Mouse (Mus musculus) gastrocnemius, postnatal 36 days (tissue): ENCODE results near the gene Rpl3. TPM values are rescaled to one million over a fixed set of nuclear protein-coding genes. Genes with fewer than 3 reads are reported as not detected.
"Not testable (repeated sequence)": the region's sequence is repeated elsewhere in the genome, so short reads cannot be mapped to it uniquely, and the experiment has no call there.

Experiments used
- DNase-seq, 2 experiments: peaks; one replicate each; pipeline ENCODE4 v3.0.0; 2022
- intact Hi-C: fragments of 180-260 bp; cut with DNase I; formaldehyde crosslinking; loops from one replicate; pipeline ENCODE4 v1.15.1; 2025
- long read RNA-seq, 2 experiments: library from polyadenylated mRNA; stranded (forward); transcript quantifications; one replicate each; pipeline ENCODE4 v2.0.0; 2021
- total RNA-seq, 2 experiments: library from RNA; stranded (reverse); gene quantifications; 2 replicates each; pipeline ENCODE4 v1.2.3; 2021

Gene Rpl3
- 10 to 100 TPM; 43.5 to 51.8 TPM for total RNA-seq
- long read RNA-seq, experiment 1, transcript Rpl3-201 (10 exons, 1,351 nt) = major isoform, 81 of 99 reads
- long read RNA-seq, experiment 1, partial matches to known transcripts = 12 of 99 reads
- long read RNA-seq, experiment 1, other reads (novel, unspliced or antisense) = 5 of 99 reads
- long read RNA-seq, experiment 2, transcript Rpl3-201 (10 exons, 1,351 nt) = major isoform, 75 of 85 reads
- long read RNA-seq, experiment 2, partial matches to known transcripts = 8 of 85 reads
- long read RNA-seq, experiment 2, other reads (novel, unspliced or antisense) = 2 of 85 reads

DNA sequence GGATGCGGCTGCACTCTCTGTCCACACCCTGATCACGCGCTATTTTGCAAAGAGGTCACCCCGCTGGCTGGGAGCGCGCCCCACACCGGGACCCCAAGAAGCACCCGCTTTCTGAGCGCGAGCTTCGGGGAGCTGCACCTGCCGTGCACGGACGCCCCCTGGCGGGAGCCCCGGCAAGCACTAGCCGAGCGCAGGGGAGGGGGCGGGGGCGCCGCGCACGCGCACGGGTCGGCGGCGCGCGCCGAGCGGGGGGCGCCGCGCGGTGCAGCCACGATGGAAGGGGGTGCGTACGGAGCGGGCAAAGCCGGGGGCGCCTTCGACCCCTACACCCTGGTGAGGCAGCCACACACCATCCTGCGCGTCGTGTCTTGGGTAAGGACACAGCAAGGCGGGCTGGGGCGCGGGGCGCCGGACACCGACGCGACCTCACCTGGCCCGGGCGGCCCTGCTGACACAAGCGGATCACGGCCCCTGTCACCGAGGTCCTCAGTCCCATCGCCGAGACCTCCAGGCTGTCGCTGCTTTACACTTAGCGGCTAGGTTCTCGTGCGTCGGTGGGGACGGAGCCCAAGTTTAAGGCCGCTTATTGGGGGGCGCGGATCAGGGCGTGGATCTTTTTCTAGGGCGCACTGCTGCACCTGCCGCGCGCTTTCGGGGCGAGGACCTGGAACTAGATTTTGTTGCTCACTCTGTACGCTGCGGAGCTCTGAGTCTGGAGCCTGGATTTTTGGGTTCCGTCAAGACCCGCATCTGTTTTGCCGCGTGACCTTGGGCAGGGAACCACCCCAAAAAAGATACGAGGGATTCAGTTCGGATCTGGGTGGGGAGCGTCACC, at the start of gene Rpl3, which contains the start of gene Syngr1:
Gene Rpl3 (minus strand): TSS at position 748 of the 835 bp plus-strand sequence.
Gene Syngr1 (plus strand): TSS at position 214 of the 835 bp plus-strand sequence.
- intact Hi-C loops = loop anchor here (10.0 kb wide), 1 partner anchor 603 kb away; no protein-coding TSS in a partner anchor
- peak; percentile 64 to 71 for DNase-seq

DNA sequence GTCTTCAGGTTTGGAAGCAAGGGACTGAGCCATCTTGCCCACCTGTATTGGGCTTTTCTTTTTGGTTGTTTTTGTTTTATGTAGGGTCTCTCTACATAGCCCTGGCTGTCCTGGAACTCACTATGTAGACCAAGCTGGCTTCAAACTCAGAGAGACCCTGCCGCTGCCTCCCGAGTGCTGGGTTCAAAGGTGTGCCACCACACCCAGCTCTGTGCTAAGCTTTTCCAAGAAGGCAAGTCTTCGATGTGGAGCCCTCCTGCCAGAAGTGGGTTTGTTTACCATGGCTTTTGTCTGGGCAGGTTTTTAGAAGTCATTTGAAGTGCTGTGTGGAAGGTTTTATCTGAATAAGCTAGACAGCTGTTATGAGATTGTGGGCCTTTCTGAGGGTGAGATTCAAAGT, 49.2 kb upstream of the Rpl3 start:
- intact Hi-C loops = no loop called here
- no peak for DNase-seq

DNA sequence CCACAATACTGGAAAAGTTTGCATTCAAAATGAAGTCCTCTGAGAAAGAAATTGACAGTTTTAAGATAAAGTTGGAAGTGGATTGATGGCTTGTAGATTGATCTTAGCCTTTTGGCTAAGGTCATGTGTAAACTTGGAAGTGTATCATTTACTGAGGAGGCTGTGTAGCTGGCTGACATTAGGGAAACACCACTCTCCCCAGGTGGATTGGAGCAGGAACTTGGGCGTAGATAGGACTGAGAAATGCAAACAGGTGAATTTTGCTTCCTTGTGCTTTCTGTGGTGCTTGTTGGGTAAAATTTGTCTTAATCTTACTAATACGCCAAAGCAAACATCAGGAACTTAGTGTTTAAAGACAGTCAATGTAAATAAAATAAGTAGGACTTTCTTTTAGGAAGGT, 48.6 kb upstream of the Rpl3 start:
- no peak for DNase-seq

DNA sequence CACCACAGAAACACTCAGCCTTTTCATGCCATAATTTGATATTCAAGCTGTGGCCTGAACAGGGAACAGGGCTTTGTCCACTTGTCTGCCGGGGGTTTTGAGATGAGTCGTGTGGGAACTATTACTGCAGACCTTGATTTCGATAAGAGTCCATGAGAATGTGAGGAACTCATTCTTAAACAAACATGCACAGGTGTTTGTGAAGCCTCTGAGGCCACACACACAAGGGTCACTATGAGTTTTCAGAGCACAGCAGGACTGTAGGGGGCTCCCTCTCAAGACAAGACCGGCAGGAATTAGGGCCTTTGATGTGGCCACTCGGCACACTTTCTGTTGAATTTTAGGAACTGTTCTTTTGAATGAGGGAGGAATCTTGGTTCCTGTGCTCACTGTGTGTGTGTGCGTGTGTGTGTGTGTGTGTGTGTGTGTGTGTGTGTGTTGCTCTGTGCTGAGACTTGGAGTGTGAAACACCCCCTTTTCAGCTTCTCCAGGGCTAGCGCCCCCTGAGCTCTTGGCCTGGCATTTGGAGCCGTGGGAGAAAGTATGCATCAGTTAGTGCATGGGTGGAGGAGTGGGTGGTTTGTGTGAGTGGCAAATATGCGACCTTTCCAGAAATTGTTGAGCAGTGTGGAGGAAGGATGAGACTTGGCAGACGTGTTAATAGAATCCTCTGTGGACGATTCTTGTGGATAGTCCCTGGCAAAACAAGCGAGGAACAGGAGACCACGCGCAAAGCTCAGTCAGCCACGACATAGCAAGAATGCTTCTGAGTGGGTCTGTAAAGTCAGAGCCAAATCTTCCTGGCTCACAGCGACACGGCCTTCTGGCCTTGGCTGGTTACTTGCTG, 46.5 kb upstream of the Rpl3 start:
- intact Hi-C loops = no loop called here
- no peak for DNase-seq

More for the DNA sequence above, 48.6 kb upstream of the Rpl3 start:
- intact Hi-C loops = no loop called here

DNA sequence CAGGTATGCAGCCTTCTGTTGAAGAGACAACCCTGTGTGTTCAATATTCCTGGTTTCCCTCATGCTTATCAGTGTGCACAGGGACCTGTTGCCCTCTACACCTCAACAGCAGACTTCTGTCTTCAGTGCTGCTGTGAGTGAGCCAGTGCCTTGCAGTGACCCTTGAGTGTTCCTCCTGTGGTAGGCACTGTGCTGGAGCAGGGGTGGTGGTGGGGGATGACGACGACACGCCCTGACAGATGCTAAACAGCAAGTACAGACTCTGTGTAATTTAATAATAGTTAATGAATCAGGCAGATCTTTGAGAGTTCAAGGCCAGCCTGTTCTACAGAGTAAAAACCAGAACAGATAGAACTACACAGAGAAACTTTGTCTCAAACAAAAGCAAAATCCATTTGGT, 45.0 kb upstream of the Rpl3 start:
- intact Hi-C loops = no loop called here

DNA sequence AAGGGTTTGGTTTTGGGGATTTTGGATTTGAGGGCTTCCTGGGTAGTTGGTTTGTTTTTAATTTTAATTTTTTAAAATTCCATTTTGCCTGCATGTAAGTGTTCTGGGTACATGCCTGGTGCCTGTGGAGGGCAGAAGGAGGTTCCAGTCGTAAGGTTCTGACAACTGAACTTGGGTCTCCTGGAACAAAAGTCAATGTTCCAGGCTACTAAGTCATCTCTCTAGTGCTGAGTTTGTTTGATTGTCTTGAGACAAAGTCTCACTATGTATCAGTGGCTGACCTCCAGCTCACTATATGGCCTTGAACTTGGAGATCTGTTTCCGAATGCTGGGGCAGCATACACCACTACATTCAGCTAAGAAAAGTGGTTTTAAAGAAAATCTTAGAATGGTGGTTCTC, 43.8 kb upstream of the Rpl3 start:
- DNase-seq = no peak
- intact Hi-C loops = no loop called here

More for the DNA sequence above, 45.0 kb upstream of the Rpl3 start:
- DNase-seq = no peak

DNA sequence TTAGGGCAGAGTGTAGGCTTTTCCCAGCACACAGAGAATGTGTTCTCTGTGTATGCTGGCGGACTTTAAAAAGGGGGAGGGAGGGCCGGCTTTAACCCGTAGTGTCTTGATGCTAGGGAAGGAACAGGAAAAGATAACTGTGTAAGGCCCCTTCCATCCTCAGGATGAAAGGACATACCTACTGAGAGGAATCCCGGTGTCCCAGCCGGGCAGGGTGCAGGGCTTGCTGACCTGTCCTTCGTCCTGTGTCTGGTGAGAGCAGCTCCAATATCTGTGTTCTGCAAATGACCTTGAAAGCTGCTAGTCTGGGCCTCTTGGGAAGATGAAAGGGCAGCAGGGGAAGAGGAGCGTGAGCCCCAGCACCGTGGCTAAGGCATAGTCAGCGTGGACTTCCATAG, 42.8 kb upstream of the Rpl3 start:
- no peak for DNase-seq
- intact Hi-C loops = loop anchor here (5.0 kb wide), 1 partner anchor 37 kb away; no protein-coding TSS in a partner anchor

DNA sequence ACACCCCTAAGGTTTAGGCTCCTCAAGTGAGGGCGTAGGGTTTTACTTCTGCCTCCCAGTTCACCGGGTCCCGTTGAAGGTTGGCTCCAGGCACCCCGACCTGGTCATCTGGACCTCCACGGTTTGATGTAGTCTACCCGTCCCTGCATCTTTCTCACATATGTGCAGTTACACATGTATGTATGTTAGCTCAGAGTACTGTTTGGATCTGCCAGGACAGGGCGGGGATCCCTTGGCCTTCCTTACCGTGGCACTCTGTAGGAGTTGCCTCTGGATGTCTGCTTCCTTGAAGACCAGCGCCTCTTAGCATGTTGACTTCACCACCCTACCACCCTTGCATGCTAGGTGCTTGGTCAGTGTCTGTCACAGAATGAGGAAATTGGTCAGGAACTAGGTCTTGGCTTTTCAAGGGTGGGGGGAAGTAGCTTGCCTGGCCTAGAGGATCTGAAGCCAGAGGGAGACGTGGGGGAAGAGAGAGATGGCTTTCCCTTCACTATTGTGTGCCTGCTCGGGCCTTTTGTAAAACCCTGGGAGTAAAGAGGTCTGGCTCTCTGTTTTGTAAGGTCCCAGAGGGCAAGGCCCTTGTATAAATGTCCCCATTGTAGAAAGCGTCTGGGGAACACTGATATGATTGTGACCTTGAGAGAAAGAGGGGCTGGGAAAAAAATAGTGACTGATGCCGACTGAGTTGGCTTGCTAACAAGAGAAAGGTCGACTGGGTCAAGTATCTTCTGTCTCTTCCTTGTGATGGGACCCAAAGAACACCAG, 42.2 kb upstream of the Rpl3 start:
- intact Hi-C loops = loop anchor here (5.0 kb wide), 1 partner anchor 37 kb away; no protein-coding TSS in a partner anchor
- DNase-seq = no peak

DNA sequence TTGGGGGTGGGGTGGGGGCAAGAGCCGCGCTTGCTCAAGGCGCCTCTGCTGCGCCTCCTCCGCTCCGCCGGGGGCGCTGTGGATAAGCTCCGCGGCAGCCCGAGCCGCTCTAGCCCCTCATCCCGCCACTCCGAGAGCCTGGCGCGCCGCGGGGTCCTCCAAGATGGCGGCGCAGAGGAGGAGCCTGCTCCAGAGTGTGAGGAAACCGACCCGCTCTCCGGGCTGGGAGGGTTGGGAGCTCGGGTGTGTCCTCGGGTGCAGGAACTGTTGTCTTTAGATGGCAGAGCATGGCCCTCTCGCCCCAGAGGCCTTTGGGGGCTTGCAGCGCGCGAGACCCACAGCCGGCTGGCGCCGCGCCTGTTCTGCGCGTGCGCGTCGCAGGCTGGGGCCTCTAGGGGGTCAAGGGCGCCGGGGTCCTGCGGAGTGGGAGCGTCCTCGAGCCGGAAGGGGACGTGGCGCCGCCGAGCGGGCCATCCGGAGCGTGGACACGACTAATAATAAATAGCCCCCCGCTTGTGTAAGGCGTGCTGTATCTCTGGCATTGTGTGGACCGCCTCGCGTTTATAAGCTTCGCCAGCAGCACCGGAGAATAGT, 41.4 kb upstream of the Rpl3 start, which contains the start of gene Tab1:
Gene Tab1 (plus strand): TSS at position 135 of the 594 bp plus-strand sequence.
- peak; percentile 86 to 89 for DNase-seq
- intact Hi-C loops = loop anchor here (5.0 kb wide), 1 partner anchor 36 kb away; no protein-coding TSS in a partner anchor

DNA sequence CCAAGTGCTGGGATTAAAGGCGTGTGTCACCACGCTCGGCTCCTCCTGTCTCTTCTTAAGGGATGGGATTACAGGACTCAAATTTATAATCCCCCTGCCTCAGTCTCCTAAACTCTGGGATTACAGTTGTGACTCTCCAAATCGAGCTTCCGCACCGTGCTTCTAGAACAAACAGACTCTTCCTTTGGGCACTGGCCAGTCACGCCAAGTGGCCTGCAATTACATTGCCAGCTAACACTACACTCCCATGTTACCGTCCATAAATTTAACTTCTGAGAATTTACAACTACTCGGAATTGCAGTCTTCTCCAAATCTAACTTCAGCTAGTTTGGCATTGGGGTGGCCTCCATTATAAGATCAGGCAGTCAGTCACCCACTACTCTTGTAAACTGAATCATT, 40.8 kb upstream of the Rpl3 start:
- no peak for DNase-seq
- intact Hi-C loops = loop anchor here (5.0 kb wide), 1 partner anchor 35 kb away; no protein-coding TSS in a partner anchor

DNA sequence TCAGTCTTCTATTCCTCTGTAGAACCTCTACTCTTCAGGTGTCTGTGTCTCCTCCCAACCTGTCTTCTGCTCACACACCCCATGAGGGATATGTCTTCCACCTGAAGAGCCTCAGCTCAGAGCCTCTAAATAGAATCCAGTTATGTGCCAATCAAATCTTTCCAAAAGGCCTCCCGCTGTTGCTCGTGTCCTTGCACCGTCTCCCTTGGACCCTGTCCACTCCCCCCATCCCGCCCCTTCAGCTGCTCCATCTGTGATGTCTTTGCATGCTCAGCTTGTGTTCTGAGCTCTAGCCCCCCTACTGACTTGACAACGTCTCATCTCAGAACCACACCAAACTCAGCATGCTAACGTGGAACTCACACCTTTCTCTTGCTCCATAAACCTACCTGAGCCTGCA, 39.8 kb upstream of the Rpl3 start:
- no peak for DNase-seq
- intact Hi-C loops = loop anchor here (5.0 kb wide), 1 partner anchor 34 kb away; no protein-coding TSS in a partner anchor

DNA sequence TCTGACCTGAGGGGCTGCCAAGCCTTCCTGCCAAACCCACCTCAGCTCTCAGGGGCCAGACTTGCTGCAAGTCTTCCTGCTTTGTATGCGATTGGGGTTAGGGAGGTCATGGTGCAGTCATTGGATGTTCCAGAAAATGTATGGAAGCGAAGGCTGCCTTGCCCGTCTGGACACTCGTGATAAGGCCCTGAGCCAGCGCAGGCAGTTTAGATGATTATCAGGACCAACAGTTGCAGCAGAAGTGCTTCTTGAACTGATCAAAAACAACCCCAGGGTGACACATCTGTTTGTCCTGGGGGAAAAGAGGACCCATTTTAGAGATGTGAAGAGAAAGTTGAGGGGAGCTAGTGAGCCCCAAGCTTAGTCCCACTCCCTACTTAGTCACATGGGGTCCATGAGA, 39.0 kb upstream of the Rpl3 start:
- intact Hi-C loops = loop anchor here (5.0 kb wide), 1 partner anchor 33 kb away; no protein-coding TSS in a partner anchor
- DNase-seq = no peak

DNA sequence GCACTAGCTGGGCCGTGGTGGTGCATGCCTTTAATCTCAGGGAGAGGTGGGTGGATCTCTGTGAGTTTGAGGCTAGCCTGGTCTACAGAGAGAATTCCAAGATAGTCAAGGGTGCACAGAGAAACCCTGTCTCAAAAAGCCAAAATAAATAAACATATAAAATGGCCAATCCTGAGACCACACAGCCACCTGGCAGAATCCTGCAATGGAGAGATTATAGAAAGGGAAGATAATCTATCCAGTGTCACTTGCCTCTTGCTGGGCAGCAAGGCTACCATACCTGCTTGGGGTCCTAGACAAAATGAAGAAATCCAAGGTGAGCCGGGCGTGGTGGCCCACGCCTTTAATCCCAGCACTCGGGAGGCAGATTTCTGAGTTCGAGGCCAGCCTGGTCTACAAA, 38.3 kb upstream of the Rpl3 start:
- intact Hi-C loops = loop anchor here (5.0 kb wide), 1 partner anchor 33 kb away; no protein-coding TSS in a partner anchor
- DNase-seq = no peak

DNA sequence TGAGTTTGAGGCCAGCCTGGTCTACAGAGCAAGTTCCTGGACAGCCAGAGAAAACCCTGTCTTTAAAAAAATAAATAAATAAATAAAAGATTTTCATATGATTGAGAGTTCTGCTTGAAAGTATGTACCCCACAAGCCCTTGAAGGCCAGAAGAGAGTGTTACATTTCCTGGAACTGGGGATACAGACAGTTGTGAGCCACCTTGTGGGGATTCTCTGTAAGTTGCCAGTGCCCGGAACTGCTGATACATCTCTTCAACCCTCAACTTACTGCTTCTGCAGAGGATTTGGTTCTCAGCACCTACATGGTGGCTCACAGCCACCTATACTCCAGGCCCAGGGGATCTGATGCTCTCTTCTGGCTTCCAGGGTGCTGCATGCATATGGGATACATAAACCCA, 35.5 kb upstream of the Rpl3 start:
- intact Hi-C loops = no loop called here
- no peak for DNase-seq

DNA sequence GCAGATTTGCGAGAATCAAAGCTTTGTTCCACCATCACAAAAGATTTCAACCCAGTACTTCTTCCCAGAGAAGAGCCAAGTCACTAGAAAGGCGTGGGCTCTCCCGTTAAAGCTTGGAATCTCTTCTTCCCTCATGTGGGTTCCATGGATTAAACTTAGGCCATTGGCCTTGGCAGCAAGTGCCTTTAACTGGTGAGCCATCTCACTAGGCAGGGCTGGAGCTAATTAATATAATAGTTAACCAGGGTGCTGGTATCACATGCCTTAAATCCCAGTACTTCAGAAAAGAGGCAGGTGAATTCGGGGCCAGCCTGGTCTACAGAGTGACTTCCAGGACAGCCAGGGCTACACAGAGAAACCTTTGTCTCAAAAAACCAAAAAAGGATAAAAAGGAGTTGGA, 33.0 kb upstream of the Rpl3 start:
- intact Hi-C loops = no loop called here
- no peak for DNase-seq

DNA sequence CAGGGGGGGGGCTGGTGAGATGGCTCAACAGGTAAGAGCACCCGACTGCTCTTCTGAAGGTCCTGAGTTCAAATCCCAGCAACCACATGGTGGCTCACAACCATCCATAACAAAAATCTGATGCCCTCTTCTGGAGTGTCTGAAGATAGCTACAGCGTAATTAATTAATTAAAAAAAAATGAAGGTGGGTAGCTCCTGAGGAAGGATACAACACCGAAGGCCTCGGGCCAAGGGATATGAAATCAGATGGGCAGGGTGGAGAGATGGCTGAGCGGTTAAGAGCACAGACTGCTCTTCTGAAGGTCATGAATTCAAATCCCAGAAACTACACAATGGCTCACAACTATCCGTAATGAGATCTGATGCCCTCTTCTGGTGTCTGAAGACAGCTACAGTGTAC, 30.8 kb upstream of the Rpl3 start:
- DNase-seq, intact Hi-C loops: not testable (repeated sequence)

DNA sequence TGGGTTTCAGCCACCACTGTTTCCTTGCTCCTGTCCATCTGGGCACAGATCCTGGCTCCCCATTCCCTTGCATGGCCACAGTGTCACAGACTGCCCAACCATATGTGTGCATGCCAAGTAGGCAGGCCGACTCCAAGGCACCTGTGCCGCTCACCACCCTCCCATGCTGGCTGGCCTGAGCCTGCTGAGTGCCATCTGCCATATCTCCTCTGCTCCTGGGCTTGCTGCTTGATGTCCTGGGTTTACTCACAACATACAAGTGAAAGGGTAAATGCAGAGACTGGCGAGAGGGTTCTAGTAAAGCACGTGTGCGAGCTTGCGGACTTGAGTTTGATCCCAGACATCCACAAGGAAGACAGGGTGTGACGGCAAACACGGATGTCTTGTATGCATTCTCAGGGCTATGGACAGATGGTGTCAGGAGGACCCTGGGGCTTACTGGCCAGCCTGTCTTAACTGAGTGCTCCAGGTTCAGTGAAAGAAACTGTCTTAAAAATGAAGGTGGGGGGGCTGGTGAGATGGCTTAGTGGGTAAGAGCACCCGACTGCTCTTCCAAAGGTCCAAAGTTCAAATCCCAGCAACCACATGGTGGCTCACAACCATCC, 30.2 kb upstream of the Rpl3 start:
- DNase-seq = no peak

DNA sequence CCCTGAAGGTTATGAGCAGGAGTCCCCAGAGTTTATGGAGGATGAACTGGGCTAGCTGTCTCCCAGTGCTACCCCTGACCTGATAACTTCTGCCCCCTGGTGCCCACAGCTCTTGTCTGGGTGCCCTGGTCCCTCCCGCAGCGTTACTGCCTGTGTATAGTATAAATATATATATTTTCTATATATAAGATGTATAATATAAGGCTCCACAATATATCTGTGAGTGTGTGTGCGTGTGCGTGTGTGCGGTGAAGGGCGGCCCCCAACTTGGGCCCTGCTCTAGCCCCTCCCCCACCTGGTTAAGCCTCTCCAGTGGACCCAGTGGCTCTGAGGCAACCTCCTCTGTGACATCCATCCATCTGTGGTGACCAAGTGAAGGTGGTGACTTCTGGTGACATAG, 27.4 kb upstream of the Rpl3 start:
- DNase-seq = no peak
- intact Hi-C loops = no loop called here

More for the DNA sequence above, 30.2 kb upstream of the Rpl3 start:
- intact Hi-C loops = no loop called here

DNA sequence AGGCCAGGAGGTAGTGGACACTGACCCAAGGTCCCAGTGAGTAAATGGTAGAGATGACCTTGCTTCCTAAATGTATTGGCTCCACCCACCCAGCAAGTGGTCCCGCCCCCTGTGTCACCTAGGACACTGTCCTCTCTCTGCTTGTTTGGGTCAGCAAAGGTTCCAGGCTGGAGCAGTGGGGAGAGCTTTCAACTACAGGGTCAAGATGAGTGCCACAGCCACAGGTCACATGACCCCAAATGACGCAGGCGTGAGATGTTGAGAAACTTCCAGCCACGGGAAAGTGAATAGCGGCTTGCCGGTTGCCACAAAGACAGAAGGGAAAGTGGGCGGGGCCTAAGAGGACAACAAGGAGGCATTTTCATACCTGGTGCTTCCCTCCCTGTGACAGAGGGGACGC, 25.5 kb upstream of the Rpl3 start:
- DNase-seq = no peak
- intact Hi-C loops = no loop called here
